Mouse (Mus musculus) yolk sac, embryonic 10.5 days (tissue): Measurements from ENCODE around the gene Phf12.

ENCODE experiments used
- DNase-seq: peaks from one replicate; pipeline ENCODE4 v3.0.0-alpha.2; 2017; ENCODE audit warnings: low spot score

The Phf12 gene

GRCm38 (mm10) chr11:78073577-78074276 lies 91.2 kb downstream of the Phf12 start:
- no peak for DNase-seq

DNA sequence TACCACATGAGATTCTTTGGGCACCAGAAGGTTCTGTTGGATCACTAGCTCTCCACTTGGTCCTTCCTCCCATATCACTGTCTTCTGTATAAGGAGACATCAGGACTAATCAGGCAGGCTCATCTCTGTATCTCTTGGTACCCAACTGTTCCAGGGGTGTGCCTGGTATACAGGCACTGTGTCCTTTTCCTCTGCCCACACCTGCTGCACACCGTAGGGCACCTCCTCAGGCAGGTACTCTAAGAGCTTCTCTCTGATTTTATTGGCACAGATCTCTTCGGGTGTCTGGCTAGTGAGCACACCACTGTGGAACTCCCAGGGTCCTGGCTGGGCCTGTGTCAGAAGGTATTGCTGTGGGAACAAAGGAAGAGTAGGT lies 91.7 kb downstream of the Phf12 start:
- no peak for DNase-seq

GRCm38 (mm10) chr11:78074666-78075065 lies 92.1 kb downstream of the Phf12 start:
- DNase-seq, result no peak
